Mouse (Mus musculus) liver, embryonic 14.5 days (tissue): ENCODE data around the gene Pnrc1.
A peak's percentile ranks its signal among the peaks of the same experiment; 100 is the strongest.

ENCODE experiments used
- CTCF ChIP-seq: IDR thresholded peaks from 2 replicates; pipeline ENCODE4 v1.5.1; 2016; ENCODE audit warnings: antibody characterized with exemption, low read depth, control low read depth
- EP300 ChIP-seq: IDR thresholded peaks from 2 replicates; pipeline ENCODE4 v1.6.1; 2016; ENCODE audit warnings: antibody characterized with exemption, low read depth

DNA sequence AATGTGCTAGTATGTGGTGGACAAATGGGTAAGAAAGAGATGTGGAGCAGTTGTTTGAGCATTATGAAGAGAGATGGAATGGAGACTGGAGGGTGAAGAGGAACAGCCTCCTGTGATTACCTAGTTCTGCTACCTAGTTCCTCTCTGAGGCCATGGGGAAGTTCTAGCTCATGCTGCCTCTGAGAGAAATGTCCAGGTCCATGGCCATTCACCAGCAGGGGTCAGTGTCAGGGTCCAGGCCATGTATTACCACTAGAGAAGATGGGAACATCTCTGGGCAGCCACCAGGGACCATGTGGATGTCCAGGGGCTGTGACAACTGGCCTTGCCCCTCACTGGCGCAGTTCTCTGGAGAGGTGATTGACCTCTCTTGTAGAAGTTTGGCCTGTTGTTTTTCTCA lies 13.1 kb upstream of the Pnrc1 start:
- TF ChIP-seq CTCF, result peak; percentile 32
- no peak for TF ChIP-seq EP300
